Mouse (Mus musculus) bone marrow, adult 2 months (tissue): ENCODE measurements around the gene Slc26a8. TPM values are rescaled to one million over a fixed set of nuclear protein-coding genes. Genes with fewer than 3 reads are reported as not detected.

ENCODE experiments used
- H3K27ac ChIP-seq: fragments of 200-500 bp; 2 replicates; pipeline ENCODE4 v1.5.1; 2012; ENCODE audit warnings: low read depth, mild to moderate bottlenecking, control low read depth, inconsistent platforms, low read length; ENCODE audit not compliant: control insufficient read depth, poor library complexity, insufficient read depth
- H3K4me1 ChIP-seq: fragments of 200-500 bp; 2 replicates; pipeline ENCODE4 v1.6.1; 2011; ENCODE audit warnings: low read length; ENCODE audit not compliant: control insufficient read depth, insufficient read depth
- H3K4me3 ChIP-seq: fragments of 200-500 bp; replicated peaks from 2 replicates; pipeline ENCODE3; 2011; ENCODE audit warnings: mild to moderate bottlenecking, low read depth, low read length, control low read depth; ENCODE audit not compliant: control insufficient read depth
- CTCF ChIP-seq: fragments of 200-500 bp; IDR thresholded peaks from 2 replicates; pipeline ENCODE4 v1.5.1; 2011; ENCODE audit warnings: low read length, control low read depth; ENCODE audit not compliant: control insufficient read depth, insufficient read depth
- POLR2A ChIP-seq: fragments of 200-500 bp; IDR thresholded peaks from 2 replicates; pipeline ENCODE4 v1.6.1; 2011; ENCODE audit warnings: low read depth, mild to moderate bottlenecking, control low read depth, low read length, borderline replicate concordance; ENCODE audit not compliant: control insufficient read depth
- WGBS: fragments of 180-500 bp; shearing (Covaris S2); methylation state at CpG from one replicate; pipeline ENCODE4 v1.1.7; 2018; 5-methylcytosine and 5-hydroxymethylcytosine counted together
- polyA plus RNA-seq: library from polyadenylated mRNA; stranded (reverse); fragments of >200 nt; gene quantifications from 2 replicates; pipeline ENCODE4 v1.2.4, GENCODE M21; 2011; ENCODE audit warnings: low replicate concordance; ENCODE audit not compliant: missing spikeins, insufficient read depth, insufficient read length

The Slc26a8 gene
- polyA plus RNA-seq, 1 experiment, result 5.3 TPM

- TF ChIP-seq CTCF (no peak), POLR2A (no peak)
- Histone ChIP-seq H3K4me1 (peaks cover 3% of the 10 kb centered on the region; the same call in 1 of the 2 replicates), H3K4me3 (no peak overlapping the region), H3K27ac (no peak overlapping the region)
- WGBS, result 3% methylated on average over 1 of the region's 1 CpGs
These were observed 16.7 kb upstream of the Slc26a8 start for GRCm38 (mm10) chr17:28706697-28707096.

- peaks cover 3% of the 10 kb centered on the region; the same call in 1 of the 2 replicates for H3K4me1 ChIP-seq
- no peak overlapping the region for H3K4me3 ChIP-seq
- TF ChIP-seq CTCF (no peak), POLR2A (no peak)
- WGBS, result 25% methylated on average over 2 of the region's 2 CpGs
- no peak overlapping the region for H3K27ac ChIP-seq
These were observed 12.6 kb upstream of the Slc26a8 start for GRCm38 (mm10) chr17:28702646-28703045.

- Histone ChIP-seq H3K4me3 (no peak overlapping the region), H3K4me1 (peaks cover 5% of the 10 kb centered on the region; the same call in 1 of the 2 replicates), H3K27ac (no peak overlapping the region)
- TF ChIP-seq CTCF (no peak), POLR2A (no peak)
- 67% methylated on average over 3 of the region's 3 CpGs for WGBS
These were observed 11.7 kb upstream of the Slc26a8 start for GRCm38 (mm10) chr17:28701737-28702136.

- no peak for TF ChIP-seq POLR2A
- no peak for TF ChIP-seq CTCF
These were observed 11.1 kb upstream of the Slc26a8 start for GRCm38 (mm10) chr17:28701171-28701570.

DNA sequence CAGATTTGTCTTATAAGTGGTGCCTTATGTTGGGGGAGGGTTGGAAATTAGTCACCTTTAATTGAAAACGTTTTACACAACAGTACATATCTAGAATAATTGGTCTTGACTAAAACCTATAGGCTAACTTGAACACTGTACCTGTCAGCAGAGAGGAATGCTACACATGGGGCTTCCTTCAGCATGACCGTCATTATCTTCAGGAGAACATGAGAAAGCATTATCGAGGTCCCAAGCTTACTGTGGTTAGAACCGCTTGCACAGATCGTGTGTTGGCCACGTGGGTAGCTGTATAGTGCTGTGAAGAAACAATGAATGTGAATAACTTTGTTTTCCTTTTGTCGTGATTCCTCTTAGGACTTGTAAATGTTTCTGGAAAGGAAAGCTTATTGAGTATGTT, 9.8 kb upstream of the Slc26a8 start:
- WGBS, result 7% methylated on average over 7 of the region's 7 CpGs
- Histone ChIP-seq H3K27ac (no peak overlapping the region), H3K4me1 (peaks cover 7% of the 10 kb centered on the region), H3K4me3 (no peak overlapping the region)
- no peak for TF ChIP-seq CTCF

More at GRCm38 (mm10) chr17:28701171-28701570, 11.1 kb upstream of the Slc26a8 start:
- Histone ChIP-seq H3K4me3 (no peak overlapping the region), H3K4me1 (peaks cover 7% of the 10 kb centered on the region), H3K27ac (no peak overlapping the region)
- 72% methylated on average over 4 of the region's 4 CpGs for WGBS

DNA sequence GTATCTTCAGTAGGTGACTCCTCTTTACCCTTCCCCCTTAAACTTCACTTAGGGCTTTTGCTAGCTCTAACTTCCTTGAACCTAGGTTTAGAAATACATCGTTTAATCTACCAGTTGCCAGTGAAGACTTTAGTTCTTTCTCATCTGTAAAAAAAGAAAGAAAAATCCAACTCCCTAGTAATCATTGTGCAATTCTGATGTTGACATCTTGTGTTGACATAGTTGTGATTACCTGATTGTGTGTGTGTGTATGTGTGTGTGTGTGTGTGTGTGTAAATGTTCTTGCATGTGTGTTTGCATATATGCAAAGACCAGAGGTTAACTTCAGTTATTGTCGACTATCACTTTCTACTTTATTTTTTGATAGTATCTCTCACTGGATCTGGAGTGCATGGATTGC, 8.6 kb upstream of the Slc26a8 start:
- Histone ChIP-seq H3K27ac (no peak overlapping the region), H3K4me3 (no peak overlapping the region), H3K4me1 (peaks cover 7% of the 10 kb centered on the region)
- WGBS, result 15% methylated on average over 2 of the region's 2 CpGs
- no peak for TF ChIP-seq POLR2A
- no peak for TF ChIP-seq CTCF

GRCm38 (mm10) chr17:28698245-28698644, 8.2 kb upstream of the Slc26a8 start:
- H3K27ac ChIP-seq, result no peak overlapping the region
- 57% methylated on average over 4 of the region's 4 CpGs for WGBS
- no peak overlapping the region for H3K4me3 ChIP-seq
- TF ChIP-seq POLR2A, result no peak
- no peak for TF ChIP-seq CTCF
- H3K4me1 ChIP-seq, result peaks cover 7% of the 10 kb centered on the region

- Histone ChIP-seq H3K27ac (peak overlapping the region; percentile 57), H3K4me3 (no peak overlapping the region), H3K4me1 (peaks cover 7% of the 10 kb centered on the region)
- WGBS, result 31% methylated on average over 13 of the region's 13 CpGs
- no peak for TF ChIP-seq POLR2A
- no peak for TF ChIP-seq CTCF
These were observed 7.5 kb upstream of the Slc26a8 start for GRCm38 (mm10) chr17:28697290-28698195.

DNA sequence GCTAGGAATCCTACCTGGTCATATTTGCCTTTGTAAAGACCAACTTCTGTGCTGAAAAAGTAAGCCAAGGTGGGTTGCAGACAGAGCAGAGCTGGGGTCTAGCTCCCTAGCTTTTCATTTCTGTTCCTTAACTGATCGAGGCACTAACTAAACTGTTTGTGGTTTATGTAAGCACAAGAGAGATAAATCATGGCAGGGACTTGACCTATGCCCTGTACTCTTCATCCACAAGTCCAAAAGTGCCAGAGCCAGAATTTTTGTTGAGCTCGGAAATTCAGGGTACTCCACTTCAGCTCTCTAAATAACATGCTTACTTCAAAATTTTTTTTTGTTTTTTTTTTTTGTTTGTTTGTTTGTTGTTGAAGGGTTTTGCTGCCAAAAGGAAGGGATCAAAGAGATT, 6.6 kb upstream of the Slc26a8 start:
- Histone ChIP-seq H3K4me3 (no peak overlapping the region), H3K27ac (peak overlapping the region; percentile 24; the same call in 1 of the 2 replicates), H3K4me1 (peaks cover 7% of the 10 kb centered on the region)
- no peak for TF ChIP-seq POLR2A
- no peak for TF ChIP-seq CTCF
- 33% methylated on average over 2 of the region's 2 CpGs for WGBS
